Mouse (Mus musculus) myocyte (in vitro differentiated cells): ENCODE measurements around the gene Zdhhc18.
"Not testable (repeated sequence)": the region's sequence is repeated elsewhere in the genome, so short reads cannot be mapped to it uniquely, and the experiment has no call there.

ENCODE experiments used
- CEBPB ChIP-seq: IDR thresholded peaks from 2 replicates; pipeline ENCODE4 v1.6.1; 2011; ENCODE audit warnings: mild to moderate bottlenecking, moderate library complexity; ENCODE audit not compliant: poor library complexity, insufficient read depth, severe bottlenecking
- MYOD1 ChIP-seq, 3 experiments: IDR thresholded peaks; one replicate each; pipeline ENCODE4 v1.6.1; 2011; ENCODE audit warnings: control low read depth in 2 of 3, low read depth in 2 of 3, mild to moderate bottlenecking in 2 of 3, moderate library complexity in 1 of 3; ENCODE audit not compliant: insufficient read length in 2 of 3, control insufficient read depth in 1 of 3
- POLR2A ChIP-seq: IDR thresholded peaks from one replicate; pipeline ENCODE4 v1.6.1; 2011; ENCODE audit warnings: low read depth, mild to moderate bottlenecking, control low read depth, moderate library complexity; ENCODE audit not compliant: insufficient read length
- REST ChIP-seq: IDR thresholded peaks from one replicate; pipeline ENCODE4 v1.6.1; 2011; ENCODE audit warnings: mild to moderate bottlenecking, control low read depth, moderate library complexity; ENCODE audit not compliant: insufficient read depth, insufficient read length
- TCF12 ChIP-seq: IDR thresholded peaks from one replicate; pipeline ENCODE4 v1.6.1; 2011; ENCODE audit warnings: mild to moderate bottlenecking, control low read depth; ENCODE audit not compliant: poor library complexity, insufficient read depth, severe bottlenecking
- USF1 ChIP-seq: IDR thresholded peaks from one replicate; pipeline ENCODE4 v1.6.1; 2011; ENCODE audit warnings: low read depth, mild to moderate bottlenecking, control low read depth, moderate library complexity

GRCm38 (mm10) chr4:133654070-133654469 lies 4.1 kb upstream of the Zdhhc18 start:
- not testable (repeated sequence) for TF ChIP-seq CEBPB; POLR2A; USF1; MYOD1 (IDR thresholded peaks at IDR 0.05; ENCODE audit: control insufficient read depth in 1 of 3, insufficient read length in 2 of 3, low read depth in 2 of 3); TCF12; REST
